Mouse (Mus musculus) midbrain, embryonic 14.5 days (tissue): ENCODE results near the gene Npas2. TPM values are rescaled to one million over a fixed set of nuclear protein-coding genes. Genes with fewer than 3 reads are reported as not detected.

ENCODE experiments used
- ATAC-seq: fragments of 200-750 bp; cut with Nextera tagmentation; 2 replicates; pipeline ENCODE4 v1.8.0; 2017; ENCODE audit warnings: moderate number of reproducible peaks, moderate library complexity; ENCODE audit not compliant: low FRiP score, low TSS enrichment
- DNase-seq: peaks from one replicate; pipeline ENCODE4 v3.0.0-alpha.2; 2015
- H3K27ac ChIP-seq: fragments of 300-500 bp; sonication (generic); replicated peaks from 2 replicates; pipeline ENCODE4 v1.5.1; 2014; ENCODE audit warnings: mild to moderate bottlenecking, low read depth, low read length, moderate library complexity
- H3K27me3 ChIP-seq: fragments of 300-500 bp; sonication (generic); 2 replicates; pipeline ENCODE4 v1.6.1; 2014; ENCODE audit warnings: low read length, control low read depth, mixed read lengths; ENCODE audit not compliant: control insufficient read depth, insufficient read depth
- H3K36me3 ChIP-seq: fragments of 300-500 bp; sonication (generic); 2 replicates; pipeline ENCODE4 v1.6.1; 2014; ENCODE audit warnings: low read length, control low read depth; ENCODE audit not compliant: control insufficient read depth, insufficient read depth
- H3K4me1 ChIP-seq: fragments of 300-500 bp; sonication (generic); 2 replicates; pipeline ENCODE4 v1.6.1; 2014; ENCODE audit warnings: mild to moderate bottlenecking, antibody characterized with exemption, low read length, control low read depth; ENCODE audit not compliant: control insufficient read depth, insufficient read depth
- H3K4me2 ChIP-seq: fragments of 300-500 bp; sonication (generic); 2 replicates; pipeline ENCODE4 v1.6.1; 2014; ENCODE audit warnings: mild to moderate bottlenecking, low read length, moderate library complexity
- H3K4me3 ChIP-seq: fragments of 300-500 bp; sonication (generic); replicated peaks from 2 replicates; pipeline ENCODE4 v1.5.1; 2014; ENCODE audit warnings: low read depth, low read length
- H3K9ac ChIP-seq: fragments of 300-500 bp; sonication (generic); replicated peaks from 2 replicates; pipeline ENCODE4 v1.6.1; 2014; ENCODE audit warnings: mild to moderate bottlenecking, low read length, moderate library complexity
- H3K9me3 ChIP-seq: fragments of 300-500 bp; sonication (generic); 2 replicates; pipeline ENCODE4 v1.6.1; 2016; ENCODE audit warnings: low read length, control low read depth, mixed read lengths; ENCODE audit not compliant: control insufficient read depth
- WGBS: fragments of 180-500 bp; shearing (Covaris S2); extraction: QIAGEN DNeasy Blood & Tissue Kit; methylation state at CpG from one replicate; pipeline ENCODE4 v1.1.7; 2014; 5-methylcytosine and 5-hydroxymethylcytosine counted together
- polyA plus RNA-seq: library from polyadenylated mRNA; unstranded; fragments of >200 nt; fragmentation: Nextera tagmentation; extraction: Ambion mirVana; gene quantifications from 2 replicates; pipeline ENCODE4 v1.2.1, GENCODE M21; 2014

The Npas2 gene
- polyA plus RNA-seq, 1 experiment from 2014 or later = 0.33 TPM

DNA sequence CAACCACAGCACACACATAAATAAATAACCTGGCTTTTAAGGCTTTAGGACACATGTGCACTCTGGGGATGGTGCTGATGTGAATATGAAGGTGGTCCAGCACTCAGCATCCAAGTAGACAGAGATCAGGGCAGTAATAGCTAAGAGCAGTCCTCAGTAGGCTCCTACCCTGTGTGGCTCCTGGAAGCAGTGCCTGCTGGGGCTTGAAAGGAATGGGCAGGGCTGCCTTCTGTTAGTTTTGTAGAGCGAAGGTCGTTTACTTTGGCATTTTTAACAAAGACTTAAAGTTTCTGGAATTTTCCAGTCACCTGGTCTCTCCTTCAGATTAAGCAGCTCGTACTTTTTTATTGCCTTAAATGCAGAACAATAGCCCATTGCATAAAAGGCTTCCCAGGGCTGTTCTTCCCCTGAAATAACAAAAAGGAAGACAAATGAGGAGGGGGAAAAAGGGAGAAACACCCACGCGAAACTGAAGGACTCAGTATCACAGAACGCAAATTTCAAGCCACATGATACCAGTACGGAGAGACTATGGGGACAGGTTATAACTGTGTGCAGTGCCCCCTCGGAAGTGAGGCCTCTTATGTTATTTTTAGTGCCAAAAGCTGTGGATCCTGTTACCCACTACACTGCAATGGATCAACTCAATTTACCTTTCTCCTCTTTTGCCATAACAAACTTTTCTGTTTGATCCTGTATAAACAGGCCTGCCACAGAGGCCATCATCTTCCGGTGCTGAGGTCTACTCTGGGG lies 44.1 kb downstream of the Npas2 start:
- H3K27ac ChIP-seq = no peak overlapping the region
- no peaks in the 10 kb centered on the region for H3K9me3 ChIP-seq
- no peak overlapping the region for H3K9ac ChIP-seq
- H3K27me3 ChIP-seq = no peaks in the 10 kb centered on the region
- 73% methylated on average over 9 of the region's 9 CpGs for WGBS
- ATAC-seq (no peak), DNase-seq (no peak)
- H3K36me3 ChIP-seq = no peaks in the 10 kb centered on the region
- H3K4me2 ChIP-seq = no peak overlapping the region
- H3K4me1 ChIP-seq = no peaks in the 10 kb centered on the region
- H3K4me3 ChIP-seq = no peak overlapping the region

DNA sequence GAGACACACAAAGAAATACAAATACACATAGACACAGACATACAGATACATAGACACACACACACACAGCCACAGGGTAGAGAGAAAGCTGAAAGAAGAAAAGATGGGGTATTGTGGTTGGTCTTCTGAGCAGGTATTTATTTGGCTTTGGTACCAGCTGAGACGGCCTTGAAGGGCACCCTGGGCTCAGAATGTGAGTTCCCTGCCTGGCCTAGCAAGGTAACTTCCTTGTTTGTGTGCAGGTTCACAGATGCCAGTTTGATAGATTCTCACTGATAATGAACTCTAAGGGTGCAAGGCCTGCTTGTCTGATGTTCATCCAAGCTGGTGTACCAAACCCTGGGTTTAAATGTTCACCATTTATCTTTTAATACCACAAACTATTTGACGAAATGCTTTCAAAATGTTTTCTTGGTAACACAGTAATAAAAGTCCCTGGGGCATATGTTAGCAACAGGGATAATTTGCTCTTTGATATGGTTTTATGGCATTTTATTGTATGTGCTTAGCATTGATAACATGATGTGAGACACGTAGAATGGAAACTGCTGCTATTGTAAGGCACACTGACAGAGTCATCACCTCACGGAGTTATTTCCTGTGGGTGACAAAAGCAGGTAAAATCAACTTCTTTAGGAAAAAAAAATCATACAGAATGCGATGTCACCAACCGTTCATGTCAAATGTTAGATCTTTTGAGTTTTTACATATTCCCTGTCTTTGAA lies 47.5 kb downstream of the Npas2 start:
- Histone ChIP-seq H3K9me3 (no peaks in the 10 kb centered on the region), H3K27me3 (no peaks in the 10 kb centered on the region), H3K4me1 (no peaks in the 10 kb centered on the region), H3K27ac (no peak overlapping the region), H3K36me3 (no peaks in the 10 kb centered on the region), H3K9ac (no peak overlapping the region), H3K4me2 (no peak overlapping the region), H3K4me3 (no peak overlapping the region)
- WGBS = 91% methylated on average over 6 of the region's 6 CpGs
- DNase-seq (no peak), ATAC-seq (no peak)

DNA sequence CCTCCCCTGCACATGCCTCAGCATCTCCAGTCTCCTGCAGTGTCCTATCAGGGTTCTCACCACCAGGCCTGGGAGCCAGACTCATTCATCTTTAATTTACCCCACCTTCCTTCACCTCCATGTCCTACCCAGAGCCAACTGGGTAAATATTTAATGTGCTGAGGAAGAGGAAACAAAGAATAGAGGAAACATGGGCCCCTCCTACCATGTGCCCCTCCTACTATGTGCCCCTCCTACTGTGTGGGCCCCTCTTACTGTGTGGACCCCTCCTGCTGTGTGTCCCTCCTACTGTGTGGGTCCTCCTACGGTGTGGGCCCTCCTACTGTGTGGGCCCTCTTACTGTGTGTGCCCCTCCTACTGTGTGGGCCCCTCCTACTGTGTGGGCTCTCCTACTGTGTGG lies 51.2 kb downstream of the Npas2 start:
- Histone ChIP-seq H3K4me1 (no peaks in the 10 kb centered on the region), H3K27me3 (no peaks in the 10 kb centered on the region), H3K4me3 (no peak overlapping the region), H3K4me2 (no peak overlapping the region), H3K27ac (no peak overlapping the region), H3K36me3 (no peaks in the 10 kb centered on the region), H3K9me3 (no peaks in the 10 kb centered on the region), H3K9ac (no peak overlapping the region)
- WGBS = 33% methylated on average over 1 of the region's 1 CpGs
- ATAC-seq = no peak
- no peak for DNase-seq

DNA sequence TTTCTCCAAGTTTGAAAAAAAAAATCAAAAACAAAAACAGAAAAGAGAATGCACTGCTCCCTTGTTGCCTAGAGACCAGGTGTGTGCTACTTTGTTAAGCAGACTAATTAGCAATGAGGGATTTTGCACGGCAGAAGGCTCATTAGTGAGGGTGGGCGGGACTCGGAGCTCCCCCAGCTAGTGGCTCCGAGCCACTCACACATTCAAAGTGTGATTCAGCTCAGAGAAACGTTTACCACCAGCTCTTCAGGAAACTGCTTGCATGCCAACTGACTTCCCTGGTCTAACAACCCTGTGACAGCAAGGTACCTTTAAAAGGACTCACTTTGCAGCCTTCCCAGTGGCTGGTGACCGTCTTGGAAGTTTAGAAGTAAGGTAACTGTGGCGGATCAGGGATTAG lies 58.1 kb downstream of the Npas2 start:
- WGBS = 43% methylated on average over 7 of the region's 7 CpGs
- Histone ChIP-seq H3K9ac (no peak overlapping the region), H3K27ac (no peak overlapping the region), H3K27me3 (no peaks in the 10 kb centered on the region), H3K9me3 (no peaks in the 10 kb centered on the region), H3K4me1 (no peaks in the 10 kb centered on the region), H3K4me2 (no peak overlapping the region), H3K36me3 (no peaks in the 10 kb centered on the region), H3K4me3 (no peak overlapping the region)
- ATAC-seq = no peak
- peak; percentile 41 for DNase-seq

DNA sequence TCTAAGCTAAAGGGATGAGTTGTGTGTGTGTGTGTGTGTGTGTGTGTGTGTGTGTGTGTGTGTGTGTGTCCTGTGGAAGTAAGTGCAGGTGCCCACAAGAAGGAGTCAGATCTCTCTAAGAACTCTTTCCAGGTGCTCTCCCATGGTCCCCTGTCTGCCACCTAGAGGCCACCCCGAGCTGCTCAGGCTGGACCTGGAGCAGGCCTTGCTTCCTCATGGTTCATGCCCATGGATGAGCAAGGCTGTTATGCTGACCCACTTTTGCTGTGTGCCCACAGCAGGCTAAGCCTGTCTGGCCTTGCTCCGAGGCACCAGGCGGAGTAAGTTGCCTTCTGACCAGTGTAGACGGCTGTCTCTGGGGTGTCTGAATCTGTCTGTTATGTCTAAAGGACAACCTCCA lies 60.2 kb downstream of the Npas2 start:
- Histone ChIP-seq H3K36me3 (no peaks in the 10 kb centered on the region), H3K4me1 (no peaks in the 10 kb centered on the region), H3K27ac (no peak overlapping the region), H3K4me3 (no peak overlapping the region), H3K27me3 (no peaks in the 10 kb centered on the region), H3K9me3 (no peaks in the 10 kb centered on the region), H3K4me2 (no peak overlapping the region), H3K9ac (no peak overlapping the region)
- ATAC-seq = no peak
- no peak for DNase-seq
- 83% methylated on average over 4 of the region's 4 CpGs for WGBS

DNA sequence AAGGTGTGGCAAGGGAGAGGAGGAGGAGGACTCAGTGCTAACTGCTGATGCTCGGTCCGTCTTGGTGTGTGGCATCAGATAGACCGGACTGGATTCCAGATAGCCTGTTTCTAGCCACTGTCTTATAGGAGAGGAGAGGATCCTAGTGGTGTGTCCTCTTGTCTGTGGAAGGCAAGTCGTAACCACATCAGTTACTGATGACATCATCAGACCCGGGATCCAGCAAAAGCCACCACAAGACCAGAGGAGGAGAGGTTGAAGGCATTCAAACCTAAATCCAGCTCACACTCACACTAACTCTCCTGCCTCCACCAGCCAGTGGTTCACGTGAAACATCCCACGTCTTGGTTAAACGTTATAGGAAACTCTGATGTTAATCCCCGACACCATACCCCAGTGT lies 62.5 kb downstream of the Npas2 start:
- DNase-seq (no peak), ATAC-seq (no peak)
- 95% methylated on average over 9 of the region's 9 CpGs for WGBS
- Histone ChIP-seq H3K4me3 (no peak overlapping the region), H3K27me3 (no peaks in the 10 kb centered on the region), H3K36me3 (no peaks in the 10 kb centered on the region), H3K4me2 (no peak overlapping the region), H3K4me1 (no peaks in the 10 kb centered on the region), H3K9ac (no peak overlapping the region), H3K9me3 (no peaks in the 10 kb centered on the region), H3K27ac (no peak overlapping the region)

DNA sequence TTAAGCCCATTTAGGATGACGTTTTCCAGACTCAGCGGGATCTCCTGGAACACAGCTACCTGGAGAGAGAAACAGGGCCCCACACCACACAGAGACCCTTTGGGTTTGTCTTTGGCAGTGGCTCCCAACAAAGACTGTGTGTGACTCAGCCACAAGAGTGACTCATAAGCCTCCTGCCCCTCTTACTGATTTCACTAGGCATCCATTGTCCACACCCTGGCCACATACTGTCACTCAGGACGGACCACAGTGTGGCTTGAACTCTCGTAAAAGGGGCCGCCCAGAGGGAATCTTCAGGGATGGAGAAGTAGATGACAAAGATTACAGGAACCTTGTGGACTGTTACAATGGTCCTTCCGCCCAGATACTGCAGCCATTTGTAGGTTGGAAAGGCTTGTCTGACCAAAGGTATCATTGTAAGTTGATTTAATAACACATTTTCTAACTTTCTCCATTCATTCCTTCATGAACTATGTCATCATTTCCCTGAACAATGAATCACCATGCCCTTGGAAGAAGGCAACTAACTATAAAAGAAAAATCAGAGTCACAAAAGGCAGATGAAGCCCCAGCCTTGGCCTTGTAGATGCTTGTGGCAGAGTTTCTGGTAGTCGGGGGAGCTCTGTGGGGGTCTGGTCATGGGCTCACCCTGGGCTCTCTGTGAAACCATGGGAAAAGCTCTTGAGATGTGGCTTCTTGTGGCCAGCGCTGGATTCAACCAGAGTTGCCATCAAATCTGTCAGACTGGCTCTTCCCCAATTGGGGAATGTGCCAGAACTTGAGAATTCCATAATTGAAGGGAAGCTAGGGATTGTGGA lies 63.2 kb downstream of the Npas2 start:
- DNase-seq = no peak

DNA sequence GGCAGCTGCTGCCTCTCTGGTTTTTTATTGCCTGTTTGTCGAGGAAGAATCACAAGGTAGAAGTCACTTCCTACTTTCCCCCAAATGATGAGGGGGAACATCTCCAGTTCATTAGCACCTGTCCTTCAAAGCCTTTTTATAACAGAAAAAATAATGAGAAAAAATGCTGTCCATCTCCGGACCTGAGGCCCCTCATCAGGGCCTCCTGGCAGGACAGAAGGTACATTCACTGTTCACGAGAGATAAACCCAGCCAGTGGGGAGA lies 63.7 kb downstream of the Npas2 start:
- no peaks in the 10 kb centered on the region for H3K36me3 ChIP-seq
- no peak overlapping the region for H3K9ac ChIP-seq
- no peak overlapping the region for H3K4me2 ChIP-seq
- no peak overlapping the region for H3K27ac ChIP-seq
- ATAC-seq (no peak), DNase-seq (no peak)
- H3K4me3 ChIP-seq = no peak overlapping the region
- WGBS = 86% methylated on average over 3 of the region's 3 CpGs
- H3K4me1 ChIP-seq = no peaks in the 10 kb centered on the region
- no peaks in the 10 kb centered on the region for H3K27me3 ChIP-seq
- H3K9me3 ChIP-seq = no peaks in the 10 kb centered on the region

More for the DNA sequence above, 63.2 kb downstream of the Npas2 start:
- Histone ChIP-seq H3K4me1 (no peaks in the 10 kb centered on the region), H3K36me3 (no peaks in the 10 kb centered on the region), H3K27me3 (no peaks in the 10 kb centered on the region), H3K4me3 (no peak overlapping the region), H3K27ac (no peak overlapping the region), H3K9me3 (no peaks in the 10 kb centered on the region), H3K4me2 (no peak overlapping the region), H3K9ac (no peak overlapping the region)
- 78% methylated on average over 8 of the region's 8 CpGs for WGBS
- ATAC-seq = no peak
